Mouse (Mus musculus) midbrain, embryonic 11.5 days (tissue): ENCODE results near the gene Polrmt. TPM values are rescaled to one million over a fixed set of nuclear protein-coding genes. Genes with fewer than 3 reads are reported as not detected.

Experiments
- ATAC-seq: fragments of 200-750 bp; cut with Nextera tagmentation; 2 replicates; pipeline ENCODE4 v1.8.0; 2017; ENCODE audit warnings: moderate TSS enrichment, moderate library complexity; ENCODE audit not compliant: low FRiP score
- DNase-seq: peaks from one replicate; pipeline ENCODE4 v3.0.0; 2015; ENCODE audit warnings: low spot score; ENCODE audit errors: missing footprints
- H3K27ac ChIP-seq: fragments of 300-500 bp; sonication (generic); 2 replicates; pipeline ENCODE4 v1.5.1; 2014; ENCODE audit warnings: low read depth, low read length
- H3K27me3 ChIP-seq: fragments of 300-500 bp; sonication (generic); 2 replicates; pipeline ENCODE4 v1.6.1; 2014; ENCODE audit warnings: mild to moderate bottlenecking, low read length, moderate library complexity, mixed read lengths; ENCODE audit not compliant: control insufficient read depth, insufficient read depth
- H3K36me3 ChIP-seq: fragments of 300-500 bp; sonication (generic); 2 replicates; pipeline ENCODE4 v1.6.1; 2014; ENCODE audit warnings: mild to moderate bottlenecking, low read length, moderate library complexity, mixed read lengths; ENCODE audit not compliant: control insufficient read depth, insufficient read depth
- H3K4me1 ChIP-seq: fragments of 300-500 bp; sonication (generic); 2 replicates; pipeline ENCODE4 v1.6.1; 2014; ENCODE audit warnings: low read length; ENCODE audit not compliant: control insufficient read depth, insufficient read depth
- H3K4me2 ChIP-seq: fragments of 300-500 bp; sonication (generic); 2 replicates; pipeline ENCODE4 v1.6.1; 2014; ENCODE audit warnings: mild to moderate bottlenecking, moderate library complexity
- H3K4me3 ChIP-seq: fragments of 300-500 bp; sonication (generic); 2 replicates; pipeline ENCODE4 v1.5.1; 2014; ENCODE audit warnings: low read depth, low read length
- H3K9ac ChIP-seq: fragments of 300-500 bp; sonication (generic); 2 replicates; pipeline ENCODE4 v1.6.1; 2014; ENCODE audit warnings: low read length
- H3K9me3 ChIP-seq: fragments of 300-500 bp; sonication (generic); 2 replicates; pipeline ENCODE4 v1.6.1; 2016; ENCODE audit warnings: low read length; ENCODE audit not compliant: control insufficient read depth
- WGBS: fragments of 180-500 bp; shearing (Covaris S2); extraction: QIAGEN DNeasy Blood & Tissue Kit; methylation state at CpG from one replicate; pipeline ENCODE4 v1.1.7; 2014; 5-methylcytosine and 5-hydroxymethylcytosine counted together
- polyA plus RNA-seq: library from polyadenylated mRNA; unstranded; fragments of >200 nt; fragmentation: Nextera tagmentation; extraction: Ambion mirVana; gene quantifications from 2 replicates; pipeline ENCODE4 v1.2.1, GENCODE M21; 2014

Gene Polrmt
- polyA plus RNA-seq, 1 experiment from 2014 or later, result 31.2 TPM

- Histone ChIP-seq H3K4me3 (peak within 1 kb of the TSS; percentile 31), H3K27ac (no peak within 1 kb of the TSS), H3K4me2 (peak within 1 kb of the TSS; percentile 70), H3K9ac (peak within 1 kb of the TSS; percentile 51), H3K36me3 (peaks cover 21% of the 10 kb centered on the region), H3K27me3 (no peaks in the 10 kb centered on the region), H3K4me1 (peaks cover 8% of the 10 kb centered on the region), H3K9me3 (no peaks in the 10 kb centered on the region)
- WGBS, result under 1% methylated on average over 32 of the region's 36 CpGs
- DNase-seq (peak; percentile 91), ATAC-seq (peak; percentile 92)
Measured at GRCm38 (mm10) chr10:79754856-79755516, 8.6 kb upstream of the Polrmt start, which contains the start of gene Fgf22. Gene Fgf22, plus strand, starts transcription at chr10:79755076.

- no peak overlapping the region for H3K4me3 ChIP-seq
- peaks cover 4% of the 10 kb centered on the region; the same call in 1 of the 2 replicates for H3K4me1 ChIP-seq
- 83% methylated on average over 6 of the region's 6 CpGs for WGBS
- no peaks in the 10 kb centered on the region for H3K27me3 ChIP-seq
- peaks cover 2% of the 10 kb centered on the region; the same call in 1 of the 2 replicates for H3K36me3 ChIP-seq
- H3K27ac ChIP-seq, result no peak overlapping the region
- H3K9ac ChIP-seq, result no peak overlapping the region
- no peak overlapping the region for H3K4me2 ChIP-seq
- ATAC-seq, result no peak
- no peaks in the 10 kb centered on the region for H3K9me3 ChIP-seq
- DNase-seq, result no peak
Measured at GRCm38 (mm10) chr10:79748496-79748895, 2.1 kb upstream of the Polrmt start.

- no peak for DNase-seq
Measured at GRCm38 (mm10) chr10:79746774-79747151, 382 bp upstream of the Polrmt start.

GRCm38 (mm10) chr10:79745411-79745810 is 970 bp downstream of the Polrmt start:
- no peaks in the 10 kb centered on the region for H3K27me3 ChIP-seq
- no peak overlapping the region; the same call in 1 of the 2 replicates for H3K9ac ChIP-seq
- H3K36me3 ChIP-seq, result peaks cover 20% of the 10 kb centered on the region
- no peaks in the 10 kb centered on the region for H3K9me3 ChIP-seq
- 95% methylated on average over 3 of the region's 3 CpGs for WGBS
- H3K4me2 ChIP-seq, result peak overlapping the region; percentile 54
- DNase-seq (no peak), ATAC-seq (no peak)
- H3K4me3 ChIP-seq, result peak overlapping the region; percentile 50; the same call in 1 of the 2 replicates
- peaks cover 6% of the 10 kb centered on the region for H3K4me1 ChIP-seq
- no peak overlapping the region for H3K27ac ChIP-seq

More at GRCm38 (mm10) chr10:79746774-79747151, 382 bp upstream of the Polrmt start:
- H3K9me3 ChIP-seq, result no peaks in the 10 kb centered on the region
- peak overlapping the region; percentile 44 for H3K4me2 ChIP-seq
- peaks cover 4% of the 10 kb centered on the region; the same call in 1 of the 2 replicates for H3K4me1 ChIP-seq
- H3K36me3 ChIP-seq, result peaks cover 10% of the 10 kb centered on the region; the same call in 1 of the 2 replicates
- ATAC-seq, result peak; percentile 69
- H3K9ac ChIP-seq, result peak overlapping the region; percentile 14; the same call in 1 of the 2 replicates
- no peak overlapping the region for H3K27ac ChIP-seq
- 25% methylated on average over 6 of the region's 6 CpGs for WGBS
- H3K27me3 ChIP-seq, result no peaks in the 10 kb centered on the region
- peak overlapping the region; percentile 50; the same call in 1 of the 2 replicates for H3K4me3 ChIP-seq

- Histone ChIP-seq H3K4me3 (no peak overlapping the region), H3K4me2 (no peak overlapping the region), H3K4me1 (peaks cover 6% of the 10 kb centered on the region), H3K9ac (no peak overlapping the region), H3K9me3 (no peaks in the 10 kb centered on the region), H3K27me3 (no peaks in the 10 kb centered on the region), H3K36me3 (peaks cover 36% of the 10 kb centered on the region), H3K27ac (no peak overlapping the region)
- WGBS, result 93% methylated on average over 15 of the region's 15 CpGs
- ATAC-seq (no peak), DNase-seq (no peak)
Measured at GRCm38 (mm10) chr10:79743650-79744365, 2.6 kb downstream of the Polrmt start.

GRCm38 (mm10) chr10:79743161-79743560 is 3.2 kb downstream of the Polrmt start:
- DNase-seq (no peak), ATAC-seq (no peak)
- Histone ChIP-seq H3K36me3 (peaks cover 40% of the 10 kb centered on the region), H3K4me3 (no peak overlapping the region), H3K4me1 (peaks cover 6% of the 10 kb centered on the region), H3K27ac (no peak overlapping the region), H3K9me3 (no peaks in the 10 kb centered on the region), H3K27me3 (no peaks in the 10 kb centered on the region), H3K9ac (no peak overlapping the region), H3K4me2 (no peak overlapping the region)
- 88% methylated on average over 11 of the region's 11 CpGs for WGBS

- Histone ChIP-seq H3K36me3 (peaks cover 52% of the 10 kb centered on the region), H3K27me3 (no peaks in the 10 kb centered on the region; the same call in 1 of the 2 replicates), H3K4me3 (no peak overlapping the region), H3K4me2 (no peak overlapping the region), H3K9ac (no peak overlapping the region), H3K27ac (no peak overlapping the region), H3K4me1 (peaks cover 6% of the 10 kb centered on the region), H3K9me3 (no peaks in the 10 kb centered on the region)
- ATAC-seq, result peak; percentile 20; the same call in 1 of the 2 replicates
- WGBS, result 52% methylated on average over 11 of the region's 11 CpGs
- DNase-seq, result no peak
Measured at GRCm38 (mm10) chr10:79740863-79741262, 5.5 kb downstream of the Polrmt start.

- H3K4me3 ChIP-seq, result no peak overlapping the region
- H3K9me3 ChIP-seq, result no peaks in the 10 kb centered on the region
- H3K4me2 ChIP-seq, result no peak overlapping the region
- no peak for DNase-seq
- no peak for ATAC-seq
- no peak overlapping the region for H3K27ac ChIP-seq
- H3K36me3 ChIP-seq, result peaks cover 52% of the 10 kb centered on the region
- WGBS, result 96% methylated on average over 28 of the region's 28 CpGs
- peaks cover 2% of the 10 kb centered on the region; the same call in 1 of the 2 replicates for H3K4me1 ChIP-seq
- H3K27me3 ChIP-seq, result no peaks in the 10 kb centered on the region; the same call in none of the 2 replicates
- no peak overlapping the region for H3K9ac ChIP-seq
Measured at GRCm38 (mm10) chr10:79739234-79739633, 7.1 kb downstream of the Polrmt start.

GRCm38 (mm10) chr10:79738259-79738658 is 8.1 kb downstream of the Polrmt start:
- Histone ChIP-seq H3K27ac (no peak overlapping the region), H3K9ac (no peak overlapping the region), H3K4me2 (no peak overlapping the region), H3K27me3 (no peaks in the 10 kb centered on the region; the same call in none of the 2 replicates), H3K4me1 (peaks cover 2% of the 10 kb centered on the region; the same call in 1 of the 2 replicates), H3K9me3 (no peaks in the 10 kb centered on the region), H3K36me3 (peaks cover 48% of the 10 kb centered on the region), H3K4me3 (no peak overlapping the region)
- DNase-seq (no peak), ATAC-seq (no peak)
- WGBS, result 85% methylated on average over 10 of the region's 10 CpGs
